Mouse (Mus musculus) v-Abl transformed pro-B cells (cell line): ENCODE data around the gene Lrrc58.

Experiments used
- in situ Hi-C, 2 experiments: fragments of 400-800 bp; cut with MboI; formaldehyde crosslinking; loops; one replicate each; pipeline ENCODE4 v1.15.1; 2025; ENCODE audit not compliant: unreplicated experiment in 2 of 2

Lrrc58 gene

DNA sequence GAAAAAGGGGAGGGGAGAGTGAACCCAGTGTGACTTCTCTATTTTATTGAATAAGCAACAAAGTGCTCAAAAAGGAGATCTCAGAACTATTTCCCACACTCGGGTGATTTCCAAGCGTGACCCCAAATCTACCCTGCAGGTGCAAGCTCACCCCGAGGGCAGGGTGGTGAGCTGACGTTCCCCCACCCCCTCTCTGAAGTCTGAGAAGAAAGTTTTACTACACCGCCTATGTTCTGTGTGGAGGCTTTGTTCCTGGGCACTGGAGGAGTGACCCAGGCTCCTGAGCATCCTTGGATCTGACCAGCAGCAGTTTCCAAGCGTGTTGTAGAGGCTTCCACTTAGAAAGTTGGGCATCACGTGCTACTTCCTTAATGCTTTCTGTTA is 48.6 kb downstream of the Lrrc58 start:
- in situ Hi-C loops: no loop called here

- in situ Hi-C loops: no loop called here
These were observed 50.8 kb downstream of the Lrrc58 start for GRCm38 (mm10) chr16:37919000-37919399.

- in situ Hi-C loops: no loop called here
These were observed 52.7 kb downstream of the Lrrc58 start for GRCm38 (mm10) chr16:37920842-37921409.

DNA sequence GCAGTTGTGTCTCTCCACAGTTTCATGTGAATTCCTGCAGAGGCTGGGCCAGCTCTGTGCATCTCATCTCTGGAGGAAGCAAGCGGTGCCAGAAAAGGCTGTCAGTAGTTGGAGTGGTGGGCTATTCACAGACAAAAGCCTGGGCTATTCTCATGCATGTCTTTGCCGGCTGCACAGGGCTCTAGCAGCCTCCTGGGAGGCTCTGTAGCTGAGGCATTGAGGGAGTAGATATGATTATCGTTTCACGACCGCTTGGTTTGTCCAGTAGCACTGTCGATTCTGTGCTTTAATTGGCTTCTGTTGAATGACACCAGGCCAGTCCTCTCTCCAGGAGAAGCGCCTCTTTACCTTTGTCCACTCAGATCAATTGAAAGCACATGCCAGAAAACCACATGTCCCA is 57.9 kb downstream of the Lrrc58 start:
- in situ Hi-C loops: no loop called here

DNA sequence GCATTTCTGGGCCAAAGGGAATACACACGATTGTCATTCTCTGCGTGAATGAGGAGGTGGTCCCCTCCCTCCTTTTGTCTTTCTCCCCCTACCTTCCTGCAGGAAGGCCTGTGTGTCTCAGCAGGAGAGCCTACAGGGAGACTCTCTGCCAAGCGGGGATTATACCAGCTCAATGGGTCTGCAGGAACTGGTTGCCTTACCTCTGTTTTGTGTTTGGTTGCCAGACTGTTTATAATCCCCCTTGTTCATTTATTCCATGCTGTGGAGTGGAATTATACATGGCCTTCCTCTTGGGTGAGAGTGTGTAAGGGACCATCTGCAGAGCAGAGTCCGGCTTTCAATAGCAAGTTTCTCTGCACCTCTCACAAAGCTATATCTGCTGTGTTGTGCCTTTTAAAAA is 58.9 kb downstream of the Lrrc58 start:
- in situ Hi-C loops: no loop called here

GRCm38 (mm10) chr16:37929006-37929405 is 60.8 kb downstream of the Lrrc58 start:
- in situ Hi-C loops: no loop called here

GRCm38 (mm10) chr16:37929626-37930025 is 61.4 kb downstream of the Lrrc58 start:
- in situ Hi-C loops: no loop called here

DNA sequence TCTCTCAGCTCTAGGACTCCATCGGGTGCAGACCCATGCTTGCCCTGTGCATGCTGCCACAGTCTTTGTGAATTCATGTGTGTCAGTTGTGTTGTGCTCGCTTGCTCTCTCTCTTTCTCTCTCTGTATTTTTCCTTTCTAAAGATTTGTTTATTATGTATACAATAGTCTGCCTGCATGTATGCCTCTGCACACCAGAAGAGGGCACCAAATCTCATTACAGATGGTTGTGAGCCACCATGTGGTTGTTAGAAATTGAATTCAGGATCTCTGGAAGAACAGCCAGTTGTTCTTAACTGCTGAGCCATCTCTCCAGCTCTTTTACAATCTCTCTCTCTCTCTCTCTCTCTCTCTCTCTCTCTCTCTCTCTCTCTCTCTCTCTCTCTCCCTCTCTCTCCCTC is 66.7 kb downstream of the Lrrc58 start:
- in situ Hi-C loops: no loop called here

GRCm38 (mm10) chr16:37937276-37937675 is 69.1 kb downstream of the Lrrc58 start:
- in situ Hi-C loops: no loop called here
